Mouse (Mus musculus) kidney, adult 8-10 months (tissue): ENCODE measurements at regions not wholly inside any gene's neighbourhood (a gene's known extent, or its start where the extent isn't known, plus 50 kb on each side); places are given as distances from the start of the nearest gene placed in this dataset.

ENCODE experiments used
- DNase-seq, 2 experiments: peaks; one replicate each; pipeline ENCODE4 v3.0.0; 2022

- peak; percentile 19 to 79 for DNase-seq
These were observed 142.4 kb downstream of the Mtx3 start for GRCm38 (mm10) chr13:92986719-92987553.

GRCm38 (mm10) chr13:92987691-92988090, 143.1 kb downstream of the Mtx3 start:
- no peak for DNase-seq

- no peak for DNase-seq
These were observed 144.0 kb downstream of the Mtx3 start for GRCm38 (mm10) chr13:92988600-92988999.

- no peak for DNase-seq
These were observed 146.0 kb downstream of the Mtx3 start for GRCm38 (mm10) chr13:92990316-92991206.
